Mouse (Mus musculus) neural tube, embryonic 13.5 days (tissue): ENCODE results near the gene 1700017D01Rik. TPM values are rescaled to one million over a fixed set of nuclear protein-coding genes. Genes with fewer than 3 reads are reported as not detected.
"Not testable (repeated sequence)": the region's sequence is repeated elsewhere in the genome, so short reads cannot be mapped to it uniquely, and the experiment has no call there.

ENCODE experiments used
- ATAC-seq: fragments of 200-750 bp; cut with Nextera tagmentation; 2 replicates; pipeline ENCODE4 v1.8.0; 2017; ENCODE audit warnings: low read depth, mild to moderate bottlenecking, moderate TSS enrichment, moderate library complexity
- H3K27ac ChIP-seq: fragments of 300-500 bp; sonication (generic); replicated peaks from 2 replicates; pipeline ENCODE4 v1.5.1; 2015; ENCODE audit warnings: moderate library complexity, mild to moderate bottlenecking, inconsistent platforms
- H3K27me3 ChIP-seq: fragments of 300-500 bp; sonication (generic); 2 replicates; pipeline ENCODE4 v1.6.1; 2015; ENCODE audit warnings: mild to moderate bottlenecking, inconsistent platforms
- H3K36me3 ChIP-seq: fragments of 300-500 bp; sonication (generic); 2 replicates; pipeline ENCODE4 v1.6.1; 2015; ENCODE audit warnings: mild to moderate bottlenecking, inconsistent platforms
- H3K4me1 ChIP-seq: fragments of 300-500 bp; sonication (generic); replicated peaks from 2 replicates; pipeline ENCODE4 v1.6.1; 2015; ENCODE audit warnings: inconsistent platforms
- H3K4me2 ChIP-seq: fragments of 300-500 bp; sonication (generic); 2 replicates; pipeline ENCODE4 v1.6.1; 2015; ENCODE audit warnings: inconsistent platforms, mild to moderate bottlenecking, moderate library complexity
- H3K4me3 ChIP-seq: fragments of 300-500 bp; sonication (generic); 2 replicates; pipeline ENCODE4 v1.5.1; 2015; ENCODE audit warnings: mild to moderate bottlenecking, inconsistent platforms
- H3K9ac ChIP-seq: fragments of 300-500 bp; sonication (generic); 2 replicates; pipeline ENCODE4 v1.6.1; 2015; ENCODE audit warnings: moderate library complexity, mild to moderate bottlenecking, inconsistent platforms
- H3K9me3 ChIP-seq: fragments of 300-500 bp; sonication (generic); 2 replicates; pipeline ENCODE4 v1.6.1; 2016; ENCODE audit warnings: inconsistent platforms
- WGBS: fragments of 180-500 bp; shearing (Covaris S2); methylation state at CpG from one replicate; pipeline ENCODE4 v1.1.7; 2015; 5-methylcytosine and 5-hydroxymethylcytosine counted together
- polyA plus RNA-seq: library from polyadenylated mRNA; unstranded; fragments of >200 nt; fragmentation: Nextera tagmentation; extraction: Ambion mirVana; gene quantifications from 2 replicates; pipeline ENCODE4 v1.2.1, GENCODE M21; 2015

The 1700017D01Rik gene
- polyA plus RNA-seq, 1 experiment from 2014 or later = not detected

GRCm38 (mm10) chr19:11080934-11081333 lies 49.7 kb downstream of the 1700017D01Rik start, which contains the start of gene Ms4a8a:
Gene Ms4a8a, minus strand, starts transcription at chr19:11081102.
- no peak within 1 kb of the TSS for H3K4me2 ChIP-seq
- H3K4me3 ChIP-seq = no peak within 1 kb of the TSS
- H3K9ac ChIP-seq = no peak within 1 kb of the TSS
- no peak within 1 kb of the TSS for H3K27ac ChIP-seq
- ATAC-seq = no peak
- no peaks in the 10 kb centered on the region for H3K36me3 ChIP-seq
- no peaks in the 10 kb centered on the region for H3K4me1 ChIP-seq
- H3K27me3 ChIP-seq = no peaks in the 10 kb centered on the region
- 85% methylated on average over 4 of the region's 4 CpGs for WGBS
- no peaks in the 10 kb centered on the region for H3K9me3 ChIP-seq

- 0 out of 2 replicates have a peak, but pooled peaks cover 3% of the 10 kb centered on the region for H3K9me3 ChIP-seq
- no peak overlapping the region for H3K9ac ChIP-seq
- H3K27me3 ChIP-seq = no peaks in the 10 kb centered on the region
- H3K4me1 ChIP-seq = no peaks in the 10 kb centered on the region
- H3K4me3 ChIP-seq = no peak overlapping the region
- H3K36me3 ChIP-seq = no peaks in the 10 kb centered on the region
- no peak for ATAC-seq
- H3K27ac ChIP-seq = no peak overlapping the region
- 85% methylated on average over 3 of the region's 3 CpGs for WGBS
- H3K4me2 ChIP-seq = no peak overlapping the region
These were observed 60.3 kb downstream of the 1700017D01Rik start for GRCm38 (mm10) chr19:11070364-11070763.

- H3K27ac ChIP-seq = no peak overlapping the region
- no peak overlapping the region for H3K9ac ChIP-seq
- 0 out of 2 replicates have a peak, but pooled peaks cover 3% of the 10 kb centered on the region for H3K9me3 ChIP-seq
- WGBS = 83% methylated on average over 2 of the region's 2 CpGs
- no peaks in the 10 kb centered on the region for H3K36me3 ChIP-seq
- no peaks in the 10 kb centered on the region for H3K27me3 ChIP-seq
- no peak overlapping the region for H3K4me3 ChIP-seq
- no peak overlapping the region for H3K4me2 ChIP-seq
- no peak for ATAC-seq
- no peaks in the 10 kb centered on the region for H3K4me1 ChIP-seq
These were observed 65.3 kb downstream of the 1700017D01Rik start for GRCm38 (mm10) chr19:11065202-11065875.

GRCm38 (mm10) chr19:11060900-11061299 lies 69.8 kb downstream of the 1700017D01Rik start:
- H3K27me3 ChIP-seq = no peaks in the 10 kb centered on the region
- no peaks in the 10 kb centered on the region for H3K4me1 ChIP-seq
- H3K36me3 ChIP-seq = no peaks in the 10 kb centered on the region
- WGBS = 82% methylated on average over 1 of the region's 1 CpGs
- H3K27ac ChIP-seq = no peak overlapping the region
- no peak overlapping the region for H3K9ac ChIP-seq
- 0 out of 2 replicates have a peak, but pooled peaks cover under 1% of the 10 kb centered on the region for H3K9me3 ChIP-seq
- no peak overlapping the region for H3K4me2 ChIP-seq
- no peak for ATAC-seq
- H3K4me3 ChIP-seq = no peak overlapping the region

GRCm38 (mm10) chr19:11059967-11060366 lies 70.7 kb downstream of the 1700017D01Rik start:
- Histone ChIP-seq H3K36me3 (no peaks in the 10 kb centered on the region), H3K27me3 (no peaks in the 10 kb centered on the region), H3K9ac (no peak overlapping the region), H3K9me3 (no peaks in the 10 kb centered on the region), H3K4me2 (no peak overlapping the region), H3K27ac (no peak overlapping the region), H3K4me3 (no peak overlapping the region), H3K4me1 (no peaks in the 10 kb centered on the region)
- no peak for ATAC-seq

GRCm38 (mm10) chr19:11055700-11056099 lies 75.0 kb downstream of the 1700017D01Rik start:
- H3K4me2 ChIP-seq, H3K9me3 ChIP-seq, ATAC-seq, H3K4me3 ChIP-seq, H3K9ac ChIP-seq, H3K27ac ChIP-seq, H3K36me3 ChIP-seq, H3K4me1 ChIP-seq, H3K27me3 ChIP-seq: not testable (repeated sequence)
- 98% methylated on average over 1 of the region's 1 CpGs for WGBS

- H3K9ac ChIP-seq = no peak overlapping the region
- WGBS = 67% methylated on average over 3 of the region's 3 CpGs
- no peaks in the 10 kb centered on the region for H3K9me3 ChIP-seq
- H3K36me3 ChIP-seq = no peaks in the 10 kb centered on the region
- ATAC-seq = no peak
- H3K4me1 ChIP-seq = no peaks in the 10 kb centered on the region
- H3K4me2 ChIP-seq = no peak overlapping the region
- H3K4me3 ChIP-seq = no peak overlapping the region
- H3K27ac ChIP-seq = no peak overlapping the region
- H3K27me3 ChIP-seq = no peaks in the 10 kb centered on the region
These were observed 77.4 kb downstream of the 1700017D01Rik start for GRCm38 (mm10) chr19:11053277-11053676.

- Histone ChIP-seq H3K9ac (no peak overlapping the region), H3K27ac (no peak overlapping the region), H3K4me3 (no peak overlapping the region), H3K9me3 (no peaks in the 10 kb centered on the region), H3K27me3 (no peaks in the 10 kb centered on the region), H3K36me3 (no peaks in the 10 kb centered on the region), H3K4me1 (no peaks in the 10 kb centered on the region), H3K4me2 (no peak overlapping the region)
- WGBS = 72% methylated on average over 5 of the region's 5 CpGs
- ATAC-seq = no peak
These were observed 77.8 kb downstream of the 1700017D01Rik start for GRCm38 (mm10) chr19:11052877-11053276.

GRCm38 (mm10) chr19:11050286-11050685 lies 80.4 kb downstream of the 1700017D01Rik start:
- 82% methylated on average over 2 of the region's 2 CpGs for WGBS
- Histone ChIP-seq H3K27ac (no peak overlapping the region), H3K36me3 (no peaks in the 10 kb centered on the region), H3K9ac (no peak overlapping the region), H3K9me3 (no peaks in the 10 kb centered on the region), H3K27me3 (no peaks in the 10 kb centered on the region), H3K4me2 (no peak overlapping the region), H3K4me3 (no peak overlapping the region), H3K4me1 (no peaks in the 10 kb centered on the region)
- no peak for ATAC-seq

- no peak overlapping the region for H3K4me2 ChIP-seq
These were observed 81.2 kb downstream of the 1700017D01Rik start for GRCm38 (mm10) chr19:11049426-11049825.

GRCm38 (mm10) chr19:11048503-11048902 lies 82.2 kb downstream of the 1700017D01Rik start:
- H3K36me3 ChIP-seq = no peaks in the 10 kb centered on the region
- H3K4me1 ChIP-seq = no peaks in the 10 kb centered on the region
- H3K9me3 ChIP-seq = no peaks in the 10 kb centered on the region
- no peak overlapping the region for H3K4me3 ChIP-seq
- no peaks in the 10 kb centered on the region for H3K27me3 ChIP-seq
- H3K27ac ChIP-seq = no peak overlapping the region
- no peak overlapping the region for H3K9ac ChIP-seq
- 63% methylated on average over 1 of the region's 1 CpGs for WGBS
- H3K4me2 ChIP-seq = no peak overlapping the region
- no peak for ATAC-seq

More at GRCm38 (mm10) chr19:11049426-11049825, 81.2 kb downstream of the 1700017D01Rik start:
- no peak for ATAC-seq
- Histone ChIP-seq H3K27me3 (no peaks in the 10 kb centered on the region), H3K9me3 (no peaks in the 10 kb centered on the region), H3K9ac (no peak overlapping the region), H3K4me3 (no peak overlapping the region), H3K36me3 (no peaks in the 10 kb centered on the region), H3K27ac (no peak overlapping the region), H3K4me1 (no peaks in the 10 kb centered on the region)

- Histone ChIP-seq H3K27ac (no peak overlapping the region), H3K4me1 (no peaks in the 10 kb centered on the region), H3K9ac (no peak overlapping the region), H3K4me3 (no peak overlapping the region), H3K27me3 (no peaks in the 10 kb centered on the region), H3K36me3 (no peaks in the 10 kb centered on the region), H3K9me3 (no peaks in the 10 kb centered on the region), H3K4me2 (no peak overlapping the region)
- 80% methylated on average over 6 of the region's 6 CpGs for WGBS
- no peak for ATAC-seq
These were observed 82.7 kb downstream of the 1700017D01Rik start for GRCm38 (mm10) chr19:11048009-11048408.
